Mouse (Mus musculus): ENCODE results near the gene Pacsin3. TPM values are rescaled to one million over a fixed set of nuclear protein-coding genes. Genes with fewer than 3 reads are reported as not detected.

The Pacsin3 gene
- polyA plus RNA-seq, 1 experiment from 2014 or later = 11.7 TPM

DNA sequence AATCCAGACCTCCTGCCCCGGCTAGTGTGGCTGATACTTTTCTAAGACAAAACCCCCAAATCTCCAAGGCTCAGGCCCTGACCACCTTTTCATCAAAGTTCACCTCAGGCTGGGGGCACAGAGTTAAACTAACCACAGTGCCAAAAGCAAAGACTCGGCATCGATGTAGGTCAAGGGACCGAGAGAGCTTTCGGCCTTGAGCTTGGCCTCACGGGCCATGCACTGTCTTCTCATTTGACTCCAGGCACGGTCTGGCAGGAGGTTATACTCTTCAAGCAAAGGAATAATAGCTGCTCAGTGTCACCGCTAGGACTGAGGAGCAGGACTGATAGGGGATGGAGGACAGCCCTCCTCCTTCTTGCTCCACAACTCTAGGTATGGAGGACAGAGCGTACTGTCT lies 50.2 kb downstream of the Pacsin3 start:
- Histone ChIP-seq H3K4me1 (ENCODE audit: control insufficient read depth, insufficient read depth, low read length) (no peaks in the 10 kb centered on the region), H3K27me3 (ENCODE audit: control insufficient read depth, insufficient read depth, low read length) (no peaks in the 10 kb centered on the region), H3K36me3 (ENCODE audit: control insufficient read depth, insufficient read depth, low read length) (no peaks in the 10 kb centered on the region), H3K4me3 (ENCODE audit: low read depth, low read length) (no peak overlapping the region), H3K4me2 (ENCODE audit: low read depth, low read length) (no peak overlapping the region), H3K9ac (replicated peaks; ENCODE audit: low read depth, low read length) (no peak overlapping the region), H3K27ac (ENCODE audit: low read depth, low read length) (no peak overlapping the region), H3K9me3 (ENCODE audit: control insufficient read depth, low read length) (no peaks in the 10 kb centered on the region)
- no peak for ATAC-seq (ENCODE audit: low read depth)
- 92% methylated on average over 9 of the region's 9 CpGs for WGBS

- no peak for ATAC-seq (ENCODE audit: low read depth)
- H3K4me1 ChIP-seq (ENCODE audit: control insufficient read depth, insufficient read depth, low read length) = no peaks in the 10 kb centered on the region
- H3K9ac ChIP-seq (replicated peaks; ENCODE audit: low read depth, low read length) = no peak overlapping the region
- H3K4me2 ChIP-seq (ENCODE audit: low read depth, low read length) = no peak overlapping the region
- no peaks in the 10 kb centered on the region for H3K9me3 ChIP-seq (ENCODE audit: control insufficient read depth, low read length)
- H3K27me3 ChIP-seq (ENCODE audit: control insufficient read depth, insufficient read depth, low read length) = no peaks in the 10 kb centered on the region
- H3K36me3 ChIP-seq (ENCODE audit: control insufficient read depth, insufficient read depth, low read length) = no peaks in the 10 kb centered on the region
- no peak overlapping the region for H3K4me3 ChIP-seq (ENCODE audit: low read depth, low read length)
- no peak overlapping the region for H3K27ac ChIP-seq (ENCODE audit: low read depth, low read length)
Observed at GRCm38 (mm10) chr2:91306589-91306988, 50.8 kb downstream of the Pacsin3 start.

- Histone ChIP-seq H3K27ac (ENCODE audit: low read depth, low read length) (no peak overlapping the region), H3K36me3 (ENCODE audit: control insufficient read depth, insufficient read depth, low read length) (no peaks in the 10 kb centered on the region), H3K4me3 (ENCODE audit: low read depth, low read length) (no peak overlapping the region), H3K9me3 (ENCODE audit: control insufficient read depth, low read length) (no peaks in the 10 kb centered on the region), H3K4me2 (ENCODE audit: low read depth, low read length) (no peak overlapping the region), H3K4me1 (ENCODE audit: control insufficient read depth, insufficient read depth, low read length) (no peaks in the 10 kb centered on the region), H3K27me3 (ENCODE audit: control insufficient read depth, insufficient read depth, low read length) (no peaks in the 10 kb centered on the region), H3K9ac (replicated peaks; ENCODE audit: low read depth, low read length) (no peak overlapping the region)
- WGBS = 57% methylated on average over 5 of the region's 5 CpGs
- no peak for ATAC-seq (ENCODE audit: low read depth)
Observed at GRCm38 (mm10) chr2:91308680-91309079, 52.9 kb downstream of the Pacsin3 start.

DNA sequence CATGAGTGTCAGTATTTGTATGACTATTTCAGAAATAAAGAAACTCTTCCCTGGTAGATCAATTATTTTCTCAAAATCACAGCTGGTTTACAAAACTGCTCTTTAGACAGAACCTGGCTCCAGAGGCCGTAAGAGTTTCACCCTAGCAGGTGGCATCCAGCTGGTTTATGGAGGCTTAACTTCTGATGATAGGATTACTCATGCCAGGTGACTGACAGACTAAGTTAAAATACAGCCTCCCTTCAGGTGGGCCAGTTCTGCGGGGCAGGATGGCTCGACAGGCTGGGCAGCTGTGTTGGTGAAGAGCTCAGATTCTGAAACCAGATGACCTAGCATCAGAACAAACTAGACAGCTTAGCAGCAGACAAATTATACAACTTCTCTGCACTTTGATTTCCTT lies 53.8 kb downstream of the Pacsin3 start:
- H3K4me3 ChIP-seq (ENCODE audit: low read depth, low read length) = no peak overlapping the region
- H3K9me3 ChIP-seq (ENCODE audit: control insufficient read depth, low read length) = no peaks in the 10 kb centered on the region
- no peaks in the 10 kb centered on the region for H3K4me1 ChIP-seq (ENCODE audit: control insufficient read depth, insufficient read depth, low read length)
- WGBS = 60% methylated on average over 3 of the region's 3 CpGs
- no peak overlapping the region for H3K27ac ChIP-seq (ENCODE audit: low read depth, low read length)
- no peaks in the 10 kb centered on the region for H3K27me3 ChIP-seq (ENCODE audit: control insufficient read depth, insufficient read depth, low read length)
- H3K9ac ChIP-seq (replicated peaks; ENCODE audit: low read depth, low read length) = no peak overlapping the region
- no peak for ATAC-seq (ENCODE audit: low read depth)
- H3K36me3 ChIP-seq (ENCODE audit: control insufficient read depth, insufficient read depth, low read length) = no peaks in the 10 kb centered on the region
- H3K4me2 ChIP-seq (ENCODE audit: low read depth, low read length) = no peak overlapping the region

DNA sequence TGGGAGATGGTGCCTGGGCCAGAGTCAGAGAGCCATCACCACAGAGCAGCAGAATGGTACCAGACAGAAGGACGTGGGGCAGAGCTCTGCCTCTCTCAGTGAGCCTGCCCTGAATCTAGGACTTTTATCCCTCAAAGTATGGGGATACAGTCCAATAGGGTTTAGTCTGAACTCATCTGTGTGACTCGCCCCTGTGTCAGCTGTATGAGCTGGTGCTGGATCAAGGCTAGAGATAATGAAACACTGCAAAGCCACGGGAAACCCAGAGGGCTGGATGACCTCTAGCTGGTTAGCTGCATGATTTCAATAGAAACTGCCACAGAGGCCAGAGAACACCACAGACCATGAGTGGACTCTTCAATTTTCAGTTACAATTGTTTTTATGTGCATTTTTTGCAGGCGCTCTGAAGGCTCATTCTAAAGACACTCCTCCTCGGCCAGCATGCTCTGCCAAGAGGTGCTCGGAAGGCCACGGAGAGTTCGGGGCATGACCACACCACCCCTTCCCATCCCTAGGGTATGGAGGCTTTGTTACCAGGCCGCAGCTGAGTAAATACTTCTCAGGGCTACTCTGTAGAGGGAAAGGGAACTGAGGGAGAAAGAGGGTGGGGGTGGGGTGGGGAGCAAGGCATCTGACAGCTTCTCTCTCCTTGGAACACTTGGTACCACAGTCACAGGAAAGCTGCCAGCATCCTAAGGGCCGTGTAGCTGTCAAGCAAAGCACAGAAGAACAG lies 57.0 kb downstream of the Pacsin3 start:
- Histone ChIP-seq H3K27me3 (ENCODE audit: control insufficient read depth, insufficient read depth, low read length) (no peaks in the 10 kb centered on the region), H3K27ac (ENCODE audit: low read depth, low read length) (peak overlapping the region; percentile 39; the same call in 1 of the 2 replicates), H3K4me1 (ENCODE audit: control insufficient read depth, insufficient read depth, low read length) (no peaks in the 10 kb centered on the region), H3K4me3 (ENCODE audit: low read depth, low read length) (no peak overlapping the region), H3K36me3 (ENCODE audit: control insufficient read depth, insufficient read depth, low read length) (no peaks in the 10 kb centered on the region), H3K4me2 (ENCODE audit: low read depth, low read length) (no peak overlapping the region), H3K9me3 (ENCODE audit: control insufficient read depth, low read length) (no peaks in the 10 kb centered on the region), H3K9ac (replicated peaks; ENCODE audit: low read depth, low read length) (no peak overlapping the region)
- 25% methylated on average over 10 of the region's 10 CpGs for WGBS
- peak; percentile 70; the same call in 1 of the 2 replicates for ATAC-seq (ENCODE audit: low read depth)

DNA sequence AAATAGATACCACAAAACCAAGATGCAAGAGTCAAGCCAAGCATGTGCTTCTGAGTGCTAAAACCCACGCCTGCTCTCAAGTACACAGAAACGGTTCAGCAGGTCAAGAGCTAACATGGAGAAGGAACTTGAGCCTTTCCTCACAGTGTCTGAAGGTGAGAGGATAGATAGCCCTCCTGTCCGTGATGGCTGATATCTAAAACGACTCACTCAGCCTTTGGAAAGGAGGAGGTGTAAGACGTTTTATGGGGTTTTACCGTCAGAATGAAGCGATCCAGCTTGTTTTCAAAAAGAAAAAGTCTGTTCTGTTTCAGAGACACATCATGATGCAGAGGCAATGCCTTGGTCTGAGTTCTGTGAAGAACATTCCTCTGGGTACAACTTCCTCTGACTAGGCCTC lies 58.4 kb downstream of the Pacsin3 start:
- no peaks in the 10 kb centered on the region for H3K36me3 ChIP-seq (ENCODE audit: control insufficient read depth, insufficient read depth, low read length)
- no peaks in the 10 kb centered on the region for H3K4me1 ChIP-seq (ENCODE audit: control insufficient read depth, insufficient read depth, low read length)
- ATAC-seq (ENCODE audit: low read depth) = no peak
- no peaks in the 10 kb centered on the region for H3K9me3 ChIP-seq (ENCODE audit: control insufficient read depth, low read length)
- H3K4me2 ChIP-seq (ENCODE audit: low read depth, low read length) = no peak overlapping the region
- H3K27ac ChIP-seq (ENCODE audit: low read depth, low read length) = no peak overlapping the region
- no peak overlapping the region for H3K9ac ChIP-seq (replicated peaks; ENCODE audit: low read depth, low read length)
- no peak overlapping the region for H3K4me3 ChIP-seq (ENCODE audit: low read depth, low read length)
- no peaks in the 10 kb centered on the region for H3K27me3 ChIP-seq (ENCODE audit: control insufficient read depth, insufficient read depth, low read length)
- 88% methylated on average over 7 of the region's 7 CpGs for WGBS

Other genes with a start within 250 kb of the Pacsin3 start
- gene Rapsn, start 220.3 kb upstream of the Pacsin3 start, polyA plus RNA-seq (2014; fragmentation: Nextera tagmentation; extraction: Ambion mirVana) = 0.37 and 1.2 TPM in 2 replicates
- gene Psmc3, start 201.9 kb upstream of the Pacsin3 start, polyA plus RNA-seq (2014; fragmentation: Nextera tagmentation; extraction: Ambion mirVana) = 245 and 251 TPM in 2 replicates
- 29.2 and 32.3 TPM in 2 replicates for gene Slc39a13, start 185.5 kb upstream of the Pacsin3 start, polyA plus RNA-seq (2014; fragmentation: Nextera tagmentation; extraction: Ambion mirVana)
- gene Spi1, start 173.6 kb upstream of the Pacsin3 start, polyA plus RNA-seq (2014; fragmentation: Nextera tagmentation; extraction: Ambion mirVana) = 1.7 and 3.3 TPM in 2 replicates
- not detected in 2 replicates for gene Mybpc3, start 137.8 kb upstream of the Pacsin3 start, polyA plus RNA-seq (2014; fragmentation: Nextera tagmentation; extraction: Ambion mirVana)
- gene Madd, start 72.1 kb upstream of the Pacsin3 start, polyA plus RNA-seq (2014; fragmentation: Nextera tagmentation; extraction: Ambion mirVana) = 61.4 and 64.5 TPM in 2 replicates
- gene Nr1h3, start 53.1 kb upstream of the Pacsin3 start, polyA plus RNA-seq (2014; fragmentation: Nextera tagmentation; extraction: Ambion mirVana) = 1.7 and 2.1 TPM in 2 replicates
- gene Acp2, start 53.1 kb upstream of the Pacsin3 start, polyA plus RNA-seq (2014; fragmentation: Nextera tagmentation; extraction: Ambion mirVana) = 43.2 and 45.9 TPM in 2 replicates
- gene Ddb2, start 19.0 kb upstream of the Pacsin3 start, polyA plus RNA-seq (2014; fragmentation: Nextera tagmentation; extraction: Ambion mirVana) = 12.9 and 13.5 TPM in 2 replicates
- 52.9 and 68.8 TPM in 2 replicates for gene Arfgap2, start 9.0 kb downstream of the Pacsin3 start, polyA plus RNA-seq (2014; fragmentation: Nextera tagmentation; extraction: Ambion mirVana)
- 149 and 163 TPM in 2 replicates for gene 1110051M20Rik, start 188.8 kb downstream of the Pacsin3 start, polyA plus RNA-seq (2014; fragmentation: Nextera tagmentation; extraction: Ambion mirVana)
- gene Lrp4, start 201.6 kb downstream of the Pacsin3 start, polyA plus RNA-seq (2014; fragmentation: Nextera tagmentation; extraction: Ambion mirVana) = 6.4 and 7.2 TPM in 2 replicates

Measured in neural tube, embryonic 14.5 days (tissue).